Mouse (Mus musculus): Measurements from ENCODE around the gene Ppm1h.

Ppm1h gene

DNA sequence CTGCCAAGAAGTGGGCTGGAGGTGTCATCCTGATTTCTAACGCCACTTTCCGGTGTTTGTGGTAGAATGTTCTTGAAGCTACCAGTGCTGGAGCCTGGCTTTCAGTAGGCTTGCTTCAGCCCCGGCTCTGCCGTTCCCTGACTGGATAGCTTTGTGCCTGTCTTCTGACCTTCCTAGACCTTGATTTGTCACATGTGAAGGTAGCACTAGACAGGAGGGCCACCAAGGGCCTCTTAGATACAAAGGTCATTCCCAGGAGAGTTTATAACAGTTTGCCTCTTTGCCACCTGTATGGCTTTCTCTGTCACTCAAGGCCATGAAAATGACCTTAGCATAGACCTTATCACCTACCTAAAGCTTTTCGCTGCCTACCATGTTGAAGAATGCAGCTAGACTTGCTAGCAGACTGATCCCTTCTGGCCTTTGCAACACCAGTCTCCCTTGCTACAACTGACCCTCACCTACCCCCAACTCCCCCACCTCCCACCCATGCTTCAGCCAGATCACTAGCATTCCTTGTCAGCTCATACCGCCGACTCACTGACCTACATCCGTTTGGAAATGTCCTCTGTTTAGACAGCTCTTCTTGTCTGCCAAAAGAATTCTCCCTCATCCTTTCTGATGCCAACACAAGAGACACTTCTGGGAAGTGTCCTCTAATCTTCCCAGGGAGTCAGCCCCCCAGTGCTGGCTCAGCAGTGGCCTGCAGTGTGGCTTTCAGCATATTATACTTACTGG is 180.5 kb downstream of the Ppm1h start:
- DNase-seq (ENCODE audit: low spot score), result no peak

DNA sequence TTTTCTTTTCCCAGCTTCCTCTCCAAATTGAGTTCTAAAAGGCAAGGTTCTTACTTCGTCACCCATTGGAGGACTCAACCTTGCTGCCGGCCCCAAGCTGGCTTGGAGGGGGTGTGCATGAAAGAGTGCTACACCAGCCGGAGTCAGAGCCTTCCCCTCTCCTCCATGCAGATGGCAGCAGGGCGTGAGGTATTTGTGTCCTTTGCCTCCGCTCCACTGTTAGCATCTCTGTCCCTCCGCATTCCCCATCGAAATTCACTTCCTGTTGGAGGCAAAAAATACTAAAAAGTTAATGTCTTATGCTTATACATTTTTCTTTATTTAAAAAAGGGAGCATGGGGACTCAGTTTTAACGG is 181.1 kb downstream of the Ppm1h start:
- DNase-seq (ENCODE audit: low spot score), result no peak

DNA sequence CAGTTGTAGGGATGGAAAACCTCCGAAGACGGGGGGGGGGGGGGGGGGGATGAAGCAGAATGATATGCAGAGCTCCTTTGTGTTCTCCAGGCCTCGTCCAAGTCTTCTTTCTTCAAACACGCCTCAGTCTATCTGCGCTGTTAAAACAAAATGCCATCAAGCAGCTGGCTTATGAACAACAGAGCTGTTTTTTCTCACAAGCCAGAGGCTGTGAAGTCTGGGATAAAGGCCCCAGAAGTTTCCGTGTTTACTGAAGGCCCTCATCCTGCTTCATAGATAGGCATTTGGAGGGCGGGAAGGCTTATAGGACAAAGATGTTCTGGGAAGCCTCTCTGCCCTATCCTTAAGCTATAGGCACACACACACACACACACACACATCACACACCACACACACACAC is 181.5 kb downstream of the Ppm1h start:
- no peak for DNase-seq (ENCODE audit: low spot score)

DNA sequence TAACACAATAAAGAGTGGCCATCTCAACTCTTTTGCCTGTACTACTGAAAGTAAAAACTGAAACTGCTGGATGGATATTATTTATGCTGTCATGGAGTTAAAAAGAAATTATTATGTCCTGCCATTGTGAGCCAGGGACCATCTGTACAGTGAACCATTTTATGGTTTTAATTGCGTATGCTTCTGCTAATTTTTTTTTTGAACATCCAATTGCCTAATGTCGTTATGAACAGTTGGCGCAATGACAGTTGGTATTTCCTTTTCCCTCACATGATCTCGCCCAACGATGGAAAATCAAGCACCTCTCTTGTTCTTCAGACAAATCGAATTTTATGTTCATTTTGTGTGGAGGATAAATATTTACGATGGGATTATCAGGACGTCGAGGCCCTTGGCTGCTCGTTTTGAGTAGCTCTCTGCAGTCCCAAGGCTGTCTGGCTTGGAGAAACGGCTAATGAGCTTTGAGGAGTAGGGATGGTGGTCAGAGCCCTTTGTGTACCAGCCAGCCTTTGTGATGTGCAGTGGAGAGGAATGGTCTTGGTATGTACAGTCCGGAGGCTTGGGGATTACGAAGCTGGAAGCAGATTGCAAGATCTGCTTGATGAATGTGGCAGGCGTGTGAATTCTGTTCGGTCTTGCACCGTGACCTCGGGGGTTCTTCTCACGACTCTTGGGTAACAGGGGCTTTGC is 183.3 kb downstream of the Ppm1h start:
- DNase-seq (ENCODE audit: low spot score), result no peak

DNA sequence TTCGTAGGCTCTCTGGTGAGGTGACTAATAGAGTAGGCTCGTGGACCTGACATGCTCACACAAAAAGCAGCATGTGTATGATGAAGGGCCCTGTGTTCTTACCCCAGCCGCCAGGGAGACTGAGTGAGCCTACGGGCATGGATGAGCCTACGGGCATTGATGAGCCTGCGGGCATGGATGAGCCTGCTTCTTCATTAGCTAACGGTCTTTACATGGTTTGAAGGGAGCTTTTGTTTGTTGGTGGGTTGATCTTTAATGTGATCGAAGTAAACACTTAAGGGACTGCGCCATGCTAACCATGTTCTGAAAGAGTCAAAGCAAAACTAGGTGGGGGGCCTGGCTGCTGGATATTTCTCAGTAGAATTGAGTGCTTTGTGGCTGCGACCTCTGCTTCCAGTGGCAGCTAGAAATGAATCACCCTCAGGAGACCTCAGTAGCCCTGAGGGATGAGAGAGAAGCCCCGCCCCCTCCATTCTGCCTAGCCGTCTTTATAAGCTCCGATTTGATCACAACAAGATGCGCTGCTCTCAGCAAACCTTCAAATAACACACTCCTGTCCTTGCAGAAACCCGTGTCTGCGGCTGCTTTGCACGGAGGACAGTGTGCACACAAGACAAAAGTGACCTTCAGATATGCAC is 183.9 kb downstream of the Ppm1h start:
- DNase-seq (ENCODE audit: low spot score), result no peak

DNA sequence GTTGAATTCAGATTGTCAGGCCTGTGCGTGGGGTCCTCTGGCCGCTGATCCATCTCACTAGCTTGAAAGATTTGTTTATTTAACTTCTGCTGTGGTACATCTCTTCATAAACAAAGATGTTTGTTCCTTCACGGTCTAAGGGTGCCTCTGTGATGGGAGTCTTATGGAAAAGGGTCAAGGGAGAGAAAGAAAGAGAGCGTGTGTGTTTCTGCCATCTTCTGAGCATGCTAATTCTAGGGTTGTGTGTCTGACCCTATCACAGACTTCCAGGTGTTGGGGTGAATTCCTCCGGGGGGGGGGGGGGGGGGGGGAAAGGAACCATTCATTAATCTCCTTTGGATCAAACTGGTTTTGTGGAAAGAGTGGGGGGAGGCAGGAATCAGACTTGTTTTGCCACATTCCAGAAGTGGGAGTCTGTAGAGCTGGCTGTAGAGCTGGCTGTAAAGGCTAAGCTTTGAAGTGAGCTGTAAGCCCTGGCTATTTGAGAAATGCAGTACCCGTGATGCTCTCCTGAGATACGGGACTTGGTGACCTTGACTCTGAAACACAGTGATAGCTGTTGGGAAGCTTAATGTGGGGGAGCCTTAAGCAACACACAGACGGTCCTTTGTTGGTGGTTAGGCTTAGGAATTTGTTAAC is 191.4 kb downstream of the Ppm1h start:
- no peak for DNase-seq (ENCODE audit: low spot score)

DNA sequence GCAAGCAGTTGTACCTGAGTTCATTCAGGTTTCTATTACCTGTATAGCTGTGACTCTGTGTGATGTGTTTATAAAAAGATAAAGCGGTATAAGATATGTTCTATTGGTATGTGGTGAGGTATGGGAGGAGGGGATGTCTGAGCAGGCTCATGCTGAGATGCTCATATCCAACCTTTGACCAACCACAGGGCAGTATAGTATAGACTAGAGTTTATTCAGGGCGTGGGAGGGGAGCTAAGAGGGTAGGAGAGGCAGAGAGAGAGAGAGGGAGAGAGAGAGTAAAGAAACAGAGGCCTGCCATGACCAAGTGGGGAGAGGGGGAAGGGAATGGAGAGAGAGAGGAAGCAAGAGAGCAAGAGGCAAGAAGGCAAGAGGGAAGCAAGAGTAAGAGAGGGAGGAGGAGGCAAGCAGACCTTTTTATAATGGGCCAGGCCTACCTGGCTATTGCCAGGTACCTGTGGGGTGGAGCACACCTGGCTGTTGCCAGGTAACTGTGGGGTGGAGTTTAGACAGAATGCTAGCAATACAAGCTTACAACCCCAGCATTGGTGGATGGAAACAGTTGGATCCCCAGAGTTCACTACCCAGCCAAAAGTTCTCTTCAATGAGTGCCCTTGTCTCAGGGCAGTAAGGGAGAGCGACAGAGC is 192.4 kb downstream of the Ppm1h start:
- no peak for DNase-seq (ENCODE audit: low spot score)

DNA sequence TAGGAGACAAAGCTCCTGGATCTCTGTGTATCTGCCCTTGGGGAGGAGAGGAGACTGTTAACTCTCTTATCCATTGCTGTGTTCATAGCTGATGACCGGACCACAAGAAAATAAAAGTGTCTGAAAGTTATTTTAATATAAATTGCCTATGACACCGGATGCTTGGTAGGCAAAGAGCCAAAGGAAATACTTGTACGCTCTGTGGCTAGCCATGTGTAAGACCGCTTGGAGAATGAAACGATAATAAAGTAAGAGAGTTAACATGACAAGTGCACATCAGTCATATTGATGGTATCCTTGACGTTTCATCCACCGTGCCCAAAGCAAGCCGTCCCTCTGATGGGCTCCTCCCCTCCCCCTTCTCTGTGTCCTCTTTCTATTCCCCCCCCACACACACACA is 194.2 kb downstream of the Ppm1h start:
- DNase-seq (ENCODE audit: low spot score), result no peak

DNA sequence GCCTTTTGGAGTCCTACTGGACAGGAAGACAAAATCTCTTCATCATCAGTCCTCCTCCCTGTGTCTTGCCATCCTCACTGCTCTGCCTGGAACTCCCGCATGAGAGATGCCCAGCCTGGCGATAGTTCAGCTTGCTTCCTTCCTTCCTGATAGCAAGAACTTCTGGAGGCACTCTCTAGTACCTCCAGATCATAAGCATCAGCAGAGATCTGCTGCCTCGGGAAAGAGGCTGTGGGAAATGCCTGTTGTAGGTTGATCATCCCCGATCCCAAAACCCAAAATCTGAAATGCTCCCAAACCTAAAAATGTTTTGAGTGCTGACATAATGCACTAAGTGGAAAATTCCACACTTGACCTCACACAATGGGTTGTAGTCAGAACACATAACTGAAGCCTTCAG is 198.4 kb downstream of the Ppm1h start:
- no peak for DNase-seq (ENCODE audit: low spot score)

DNA sequence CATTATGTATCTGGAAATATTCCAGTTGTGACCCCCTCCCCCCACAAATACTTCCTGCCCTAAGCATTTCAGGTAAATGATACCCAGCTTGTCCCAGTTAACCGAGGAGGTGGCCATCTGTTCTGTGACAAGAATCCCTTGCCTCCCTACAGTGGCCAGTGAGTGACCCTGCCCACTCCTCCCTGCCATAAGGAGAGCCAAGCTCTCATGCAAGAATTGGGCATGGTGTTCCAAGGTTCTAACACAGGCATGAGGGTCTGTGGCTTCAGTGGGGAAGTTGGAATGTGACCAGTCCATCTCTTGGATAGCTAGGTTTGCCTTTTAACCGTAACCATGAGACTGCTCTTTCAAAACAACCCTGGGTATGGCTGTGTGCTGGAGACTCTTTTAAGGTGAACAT is 198.9 kb downstream of the Ppm1h start:
- no peak for DNase-seq (ENCODE audit: low spot score)

DNA sequence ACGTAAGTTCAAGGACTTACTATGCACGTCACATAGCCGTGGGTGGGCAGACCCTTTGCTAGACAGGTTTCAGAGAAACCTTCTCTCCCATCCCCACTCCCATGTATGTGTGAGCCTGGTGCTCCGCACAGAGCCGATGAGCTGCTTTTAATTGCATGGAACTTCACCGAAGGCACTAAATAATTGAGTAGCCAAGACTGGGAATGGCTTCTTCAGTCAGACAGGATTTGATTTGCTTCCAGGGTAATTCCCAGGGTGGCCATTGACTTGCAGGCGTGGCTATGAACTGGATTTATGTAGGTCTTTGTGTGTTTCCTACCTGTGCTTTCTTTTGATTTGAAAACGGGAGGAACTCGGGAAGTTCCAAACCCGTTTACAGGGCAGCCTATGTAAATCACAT is 202.9 kb downstream of the Ppm1h start:
- DNase-seq (ENCODE audit: low spot score), result no peak

DNA sequence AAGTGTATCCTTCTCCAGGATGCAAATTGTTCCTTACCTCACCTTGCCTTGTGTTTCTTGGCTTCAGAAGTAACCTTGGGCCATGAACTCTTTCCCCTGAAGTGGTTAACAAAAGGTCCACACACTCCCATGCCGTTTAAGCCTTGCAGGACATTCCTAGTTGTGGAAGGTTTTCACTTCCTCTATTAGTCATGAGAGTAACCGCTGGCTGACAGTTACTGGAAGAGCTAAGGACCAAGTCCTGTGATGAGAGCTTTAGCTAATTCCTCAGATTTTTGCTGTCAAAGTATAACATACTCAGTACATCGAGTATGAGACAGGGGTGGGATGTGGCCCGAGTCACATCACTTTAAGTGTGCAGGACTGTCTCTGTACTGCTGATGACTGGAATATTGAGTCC is 204.1 kb downstream of the Ppm1h start:
- no peak for DNase-seq (ENCODE audit: low spot score)

DNA sequence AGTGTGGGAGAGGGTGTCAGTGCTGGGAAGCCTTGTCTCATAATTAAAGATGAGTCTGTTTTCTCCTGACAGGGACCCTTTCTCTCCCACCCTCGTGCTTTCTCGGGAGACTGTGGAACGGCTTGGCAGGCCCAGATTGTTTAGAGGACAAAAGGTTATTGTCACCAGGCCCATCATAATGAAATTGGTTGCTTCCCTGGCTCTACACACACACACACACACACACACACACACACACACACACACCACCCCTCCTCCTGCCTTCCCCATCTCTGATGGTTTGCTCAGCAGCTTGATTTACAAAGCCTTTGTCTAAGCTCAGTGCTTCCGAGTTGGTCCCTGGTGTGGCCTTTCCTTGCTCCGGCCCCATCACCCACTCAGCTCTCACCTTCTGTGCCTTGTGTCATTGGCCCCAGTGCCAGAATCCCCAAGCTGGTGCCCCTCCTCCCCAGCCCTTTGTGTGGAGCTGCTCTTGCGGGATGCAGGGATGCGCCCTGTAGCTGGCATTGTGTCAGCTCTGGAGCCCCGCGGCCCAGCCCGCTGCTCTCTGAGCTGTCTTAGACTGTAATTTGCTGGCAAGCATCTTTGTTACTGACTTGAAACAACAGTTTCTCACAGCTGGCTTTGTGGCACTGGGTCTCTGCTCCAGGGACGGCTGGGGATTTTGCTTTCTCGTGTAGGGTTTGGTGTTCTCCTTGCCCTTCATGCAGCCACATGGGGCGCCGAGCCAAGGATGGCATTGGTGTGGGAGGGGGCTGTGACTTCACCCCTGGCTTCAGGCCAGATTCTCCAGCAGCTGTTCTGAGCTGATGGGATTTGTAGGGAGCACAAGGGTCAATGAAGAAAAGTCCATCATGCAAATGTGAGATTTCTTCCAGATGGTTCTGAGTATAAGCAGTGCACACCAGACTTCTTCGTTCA is 205.5 kb downstream of the Ppm1h start:
- no peak for DNase-seq (ENCODE audit: low spot score)

DNA sequence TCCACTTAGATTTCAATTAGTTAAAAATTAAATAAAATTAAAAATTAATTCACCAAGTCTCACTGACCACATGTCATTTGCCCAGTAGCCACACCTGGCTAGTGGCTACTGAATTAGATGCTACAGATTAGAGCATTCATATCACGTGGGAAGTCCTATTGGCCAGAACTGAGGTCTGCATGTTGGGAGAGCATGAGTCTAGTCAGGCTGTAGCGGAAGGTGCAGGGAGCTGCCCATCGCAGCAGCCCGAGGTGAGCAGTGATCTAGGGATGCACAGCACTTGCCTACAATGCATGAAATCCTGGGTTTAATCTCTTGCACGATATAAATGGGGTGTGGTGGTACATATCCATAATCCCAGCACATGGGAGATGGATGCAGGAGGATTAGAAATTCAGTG is 206.7 kb downstream of the Ppm1h start:
- no peak for DNase-seq (ENCODE audit: low spot score)

DNA sequence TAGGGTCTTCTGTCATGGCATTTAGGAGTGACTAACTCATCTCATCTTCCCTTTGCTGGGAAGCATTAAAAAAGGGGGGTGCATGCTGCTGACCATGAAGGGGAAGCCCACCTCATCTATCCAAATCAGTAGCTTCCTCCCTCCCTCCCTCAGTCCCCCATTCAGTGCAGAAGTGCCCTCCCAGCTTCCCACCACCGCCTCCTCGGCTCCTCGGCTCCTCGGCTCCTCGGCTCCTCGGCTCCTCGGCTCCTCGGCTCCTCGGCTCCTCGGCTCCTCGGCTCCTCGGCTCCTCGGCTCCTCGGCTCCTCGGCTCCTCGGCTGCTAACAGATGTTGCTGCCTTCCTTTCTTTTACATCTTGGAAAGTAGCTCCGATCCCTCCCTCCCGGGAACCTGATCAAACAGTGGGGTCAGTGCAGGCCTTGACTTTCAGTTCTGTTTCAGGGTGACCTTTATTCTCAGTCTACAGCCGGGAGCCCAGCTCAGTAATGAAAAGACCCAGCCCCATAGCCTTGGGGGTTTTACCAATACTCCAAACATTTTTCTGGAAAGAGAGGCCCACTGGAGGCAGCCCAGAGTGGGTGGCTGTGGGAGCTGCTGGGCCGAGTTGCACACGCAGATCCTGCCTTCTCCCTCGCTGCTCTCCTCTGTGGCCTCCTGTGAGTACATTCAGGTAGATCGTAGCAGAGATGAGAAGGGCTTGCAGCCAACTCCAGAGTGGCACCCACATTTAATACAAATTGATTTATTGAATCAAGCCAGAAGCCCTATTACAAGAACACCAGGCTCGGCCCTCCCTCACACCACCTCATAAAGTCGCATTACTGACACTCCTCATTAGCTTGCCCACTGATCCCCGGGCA is 207.7 kb downstream of the Ppm1h start:
- no peak for DNase-seq (ENCODE audit: low spot score)

DNA sequence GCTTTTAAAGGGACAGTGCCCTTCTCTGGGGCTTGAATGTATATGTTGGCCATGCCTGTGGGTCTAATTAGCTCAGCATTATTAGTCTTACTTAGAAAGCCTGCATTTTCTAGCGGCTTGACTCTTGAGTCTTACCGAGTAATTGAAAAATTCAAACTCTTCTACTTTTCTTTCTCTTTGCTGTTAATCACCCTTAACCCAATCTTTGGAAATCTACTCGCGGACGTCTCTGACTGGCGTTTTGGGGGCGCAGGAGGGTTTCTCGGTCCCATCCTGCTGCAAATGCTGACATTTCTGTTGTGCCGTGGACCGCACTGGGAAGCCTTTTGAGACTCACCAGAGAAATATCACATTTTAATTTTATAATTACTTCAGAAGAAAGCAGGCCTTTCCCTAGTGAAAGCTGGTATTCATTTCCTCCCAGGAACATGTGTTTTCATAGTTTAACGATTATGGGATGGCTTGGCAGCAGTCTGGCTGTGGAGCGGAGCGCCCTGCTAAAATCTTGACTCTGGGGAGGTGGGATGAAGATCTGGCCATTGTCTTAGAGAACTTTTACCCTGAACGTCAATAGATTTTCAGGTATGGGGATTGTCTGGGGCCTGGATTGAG is 208.5 kb downstream of the Ppm1h start:
- no peak for DNase-seq (ENCODE audit: low spot score)

DNA sequence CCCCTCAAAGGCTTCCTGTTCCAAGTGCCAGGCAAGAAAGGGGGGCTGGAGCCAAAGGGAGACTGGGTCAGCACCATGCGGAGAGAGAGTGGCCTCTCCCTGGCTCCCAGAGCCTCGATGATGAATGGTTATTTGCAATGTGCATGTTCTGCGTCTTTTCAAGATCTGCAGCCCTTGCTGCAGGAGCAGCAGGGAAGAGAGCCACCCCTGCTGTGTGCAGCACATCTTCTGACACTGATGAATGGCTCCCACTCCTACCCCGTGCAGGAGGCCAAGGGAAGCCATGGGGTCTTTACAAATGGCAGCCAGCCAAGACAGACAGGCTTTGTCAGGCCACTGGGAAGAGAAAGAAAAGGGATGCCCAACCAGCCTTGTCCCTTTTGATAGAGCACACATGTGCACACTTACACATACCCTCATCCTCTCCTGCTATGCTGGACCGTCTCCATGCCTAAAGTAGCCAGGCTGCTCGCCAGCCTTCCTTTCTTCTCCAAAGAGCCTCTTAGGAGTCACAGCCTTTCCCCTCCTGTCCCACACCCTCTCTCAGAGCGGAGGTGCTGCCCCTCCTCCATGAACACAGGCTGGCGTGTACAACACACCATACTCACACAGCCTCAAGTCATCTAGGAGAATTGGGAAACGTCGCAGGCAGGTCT is 209.1 kb downstream of the Ppm1h start:
- DNase-seq (ENCODE audit: low spot score), result no peak

DNA sequence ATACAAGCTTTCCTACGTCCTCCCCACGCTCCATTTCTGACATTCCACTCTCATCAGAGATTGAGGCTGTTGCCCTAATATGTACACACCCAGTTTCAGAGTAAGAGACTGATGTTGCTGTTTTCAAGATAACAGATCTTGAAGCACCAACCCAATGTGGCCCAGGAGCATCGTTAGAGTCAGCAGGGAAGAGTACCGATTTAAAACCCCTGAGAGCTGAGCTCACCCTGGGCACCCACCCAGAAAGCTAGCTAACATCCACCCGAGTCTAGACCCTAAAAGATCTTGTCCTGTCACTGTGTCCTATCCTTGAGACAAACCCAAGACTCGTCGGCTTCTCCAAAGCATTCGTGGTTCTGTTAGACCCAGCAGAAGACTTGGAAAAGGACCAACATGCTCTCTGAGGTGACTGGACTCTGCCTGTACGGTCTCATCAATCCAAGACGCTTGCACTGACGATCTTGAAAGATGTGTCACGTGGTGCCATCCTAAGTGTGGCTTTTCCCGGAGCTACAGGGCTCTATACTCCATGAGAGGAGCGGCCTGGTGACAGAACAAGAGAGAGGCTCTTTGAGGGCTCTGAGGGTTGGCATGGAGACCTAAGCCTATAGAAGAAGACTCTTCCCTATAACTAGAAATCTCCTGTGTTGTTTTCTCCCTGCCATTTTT is 212.3 kb downstream of the Ppm1h start:
- no peak for DNase-seq (ENCODE audit: low spot score)

DNA sequence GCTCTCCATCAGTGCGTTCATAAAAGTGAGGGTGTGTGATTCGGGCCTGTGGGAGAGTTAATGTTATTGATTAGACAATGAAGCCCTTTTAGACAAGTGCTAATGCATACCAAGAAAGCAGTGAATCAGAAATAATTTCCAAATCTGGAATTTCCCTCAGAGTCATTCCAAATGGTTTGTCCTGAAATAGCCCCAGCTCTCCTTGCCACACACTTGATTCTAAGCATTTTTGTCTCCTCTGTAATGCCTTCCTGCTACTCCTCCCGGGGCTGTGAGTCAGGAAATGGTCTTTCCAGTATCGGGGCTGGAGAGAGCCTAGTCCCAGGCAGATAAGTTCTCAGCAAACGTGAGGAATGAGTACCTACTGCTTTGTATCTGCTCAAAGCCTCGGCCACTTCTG is 212.9 kb downstream of the Ppm1h start:
- no peak for DNase-seq (ENCODE audit: low spot score)

Data from spleen, adult 12 weeks (tissue).